Mouse (Mus musculus): ENCODE measurements around the gene Nfya. TPM values are rescaled to one million over a fixed set of nuclear protein-coding genes. Genes with fewer than 3 reads are reported as not detected.
A peak's percentile ranks its signal among the peaks of the same experiment; 100 is the strongest.

Gene Nfya
- total RNA-seq, 2 experiments from 2014 or later: 32.8 to 83.3 TPM

- ATAC-seq (ENCODE audit: poor library complexity, severe bottlenecking): no peak
Measured at GRCm38 (mm10) chr17:48350681-48351193, 59.0 kb downstream of the Nfya start.

GRCm38 (mm10) chr17:48347287-48347686 lies 62.4 kb downstream of the Nfya start:
- ATAC-seq (ENCODE audit: poor library complexity, severe bottlenecking): peak; percentile 89

GRCm38 (mm10) chr17:48346834-48347233 lies 62.9 kb downstream of the Nfya start:
- ATAC-seq (ENCODE audit: poor library complexity, severe bottlenecking): peak; percentile 38; the same call in 1 of the 2 replicates

- ATAC-seq (ENCODE audit: poor library complexity, severe bottlenecking): peak; percentile 69
Measured at GRCm38 (mm10) chr17:48346231-48346630, 63.5 kb downstream of the Nfya start, which contains the start of gene Trem2. Gene Trem2 (plus strand): TSS chr17:48346401.

GRCm38 (mm10) chr17:48345824-48346223 lies 63.9 kb downstream of the Nfya start:
- ATAC-seq (ENCODE audit: poor library complexity, severe bottlenecking): no peak

DNA sequence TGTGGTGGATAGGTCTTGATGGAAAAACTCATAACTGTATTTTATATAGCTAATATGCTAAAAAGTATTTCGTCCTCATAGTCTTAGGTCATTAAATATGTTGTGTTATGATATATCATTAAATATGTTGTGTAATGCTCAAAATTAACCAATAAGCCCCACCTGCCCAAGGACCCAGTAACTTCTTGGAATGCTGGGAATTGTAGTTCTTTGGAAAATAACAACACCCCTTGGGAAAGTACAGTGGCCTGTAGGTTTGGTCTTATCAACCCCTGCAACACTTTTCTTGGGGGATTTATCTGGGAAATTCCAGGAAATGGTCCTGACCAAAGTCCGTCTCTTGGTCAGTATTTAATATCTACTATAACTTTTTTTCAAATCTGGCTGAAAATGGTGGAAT lies 66.6 kb downstream of the Nfya start:
- ATAC-seq (ENCODE audit: poor library complexity, severe bottlenecking): no peak

- no peak for ATAC-seq (ENCODE audit: poor library complexity, severe bottlenecking)
Measured at GRCm38 (mm10) chr17:48341947-48342346, 67.8 kb downstream of the Nfya start.

DNA sequence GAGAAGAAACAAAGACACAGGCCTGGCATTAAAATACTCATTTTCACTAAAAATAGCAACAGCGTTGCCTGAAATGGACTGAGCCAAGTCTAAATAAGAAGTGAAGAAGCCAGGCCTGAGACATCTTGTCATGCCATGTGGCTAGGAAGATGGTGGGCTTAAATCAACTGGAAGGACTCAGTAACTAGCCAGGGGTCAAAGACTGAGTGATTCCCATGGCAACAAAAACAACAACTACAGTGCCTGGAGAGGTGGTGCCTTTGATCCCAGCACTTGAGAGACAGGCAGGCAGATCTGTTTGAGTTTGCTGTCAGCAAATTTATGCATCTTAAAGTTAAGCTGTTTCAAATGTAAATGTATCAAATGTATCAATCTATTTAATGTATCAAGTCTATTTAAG lies 69.4 kb downstream of the Nfya start:
- ATAC-seq (ENCODE audit: poor library complexity, severe bottlenecking): no peak

Other genes with a start within 250 kb of the Nfya start
- 43.0 and 46.9 TPM in 2 replicates for gene A530064D06Rik, start 242.6 kb downstream of the Nfya start, total RNA-seq (2015)
- 58.8 and 60.9 TPM in 2 replicates for gene A530064D06Rik, start 242.6 kb downstream of the Nfya start, total RNA-seq (2017)
- gene Trem1, start 177.1 kb downstream of the Nfya start, total RNA-seq (2015): 5.4 and 6.6 TPM in 2 replicates
- gene Trem1, start 177.1 kb downstream of the Nfya start, total RNA-seq (2017): 18.9 and 19.2 TPM in 2 replicates
- gene Trem3, start 162.1 kb downstream of the Nfya start, total RNA-seq (2015): 77.8 and 87.0 TPM in 2 replicates
- 72.1 and 98.8 TPM in 2 replicates for gene Trem3, start 162.1 kb downstream of the Nfya start, total RNA-seq (2017)
- 5.5 and 6.3 TPM in 2 replicates for gene Treml4, start 145.6 kb downstream of the Nfya start, total RNA-seq (2015)
- gene Treml4, start 145.6 kb downstream of the Nfya start, total RNA-seq (2017): 15.4 and 20.2 TPM in 2 replicates
- 48.1 and 51.7 TPM in 2 replicates for gene Treml2, start 110.4 kb downstream of the Nfya start, total RNA-seq (2015)
- gene Treml2, start 110.4 kb downstream of the Nfya start, total RNA-seq (2017): 45.3 and 52.1 TPM in 2 replicates
- gene B430306N03Rik, start 93.8 kb downstream of the Nfya start, total RNA-seq (2015): 68.9 and 78.4 TPM in 2 replicates
- 34.0 and 39.6 TPM in 2 replicates for gene B430306N03Rik, start 93.8 kb downstream of the Nfya start, total RNA-seq (2017)
- gene Trem2, start 63.5 kb downstream of the Nfya start, total RNA-seq (2015): 50.6 and 58.3 TPM in 2 replicates
- gene Trem2, start 63.5 kb downstream of the Nfya start, total RNA-seq (2017): 85.8 and 90.5 TPM in 2 replicates
- gene Treml1, start 50.0 kb downstream of the Nfya start, total RNA-seq (2015): 0.29 and 0.39 TPM in 2 replicates
- 0.40 TPM in 1 of 2 replicates, not detected in the other for gene Treml1, start 50.0 kb downstream of the Nfya start, total RNA-seq (2017)
- gene Oard1, start 108 bp upstream of the Nfya start, total RNA-seq (2015): 40.3 and 42.5 TPM in 2 replicates
- 52.8 and 53.3 TPM in 2 replicates for gene Oard1, start 108 bp upstream of the Nfya start, total RNA-seq (2017)
- gene Apobec2, start 23.0 kb upstream of the Nfya start, total RNA-seq (2015): 0.45 TPM in 1 of 2 replicates, not detected in the other
- 0.20 TPM in 1 of 2 replicates, not detected in the other for gene Apobec2, start 23.0 kb upstream of the Nfya start, total RNA-seq (2017)
- 3.2 and 5.3 TPM in 2 replicates for gene Tspo2, start 41.6 kb upstream of the Nfya start, total RNA-seq (2015)
- gene Tspo2, start 41.6 kb upstream of the Nfya start, total RNA-seq (2017): 4.4 and 14.3 TPM in 2 replicates
- gene Unc5cl, start 45.0 kb upstream of the Nfya start, total RNA-seq (2015): 0.38 TPM in 1 of 2 replicates, not detected in the other
- gene Unc5cl, start 45.0 kb upstream of the Nfya start, total RNA-seq (2017): 0.37 and 0.40 TPM in 2 replicates